Mouse (Mus musculus) embryonic facial prominence, embryonic 15.5 days (tissue): ENCODE results near the gene Klrg2. TPM values are rescaled to one million over a fixed set of nuclear protein-coding genes. Genes with fewer than 3 reads are reported as not detected.
A peak's percentile ranks its signal among the peaks of the same experiment; 100 is the strongest.

Source experiments
- ATAC-seq: fragments of 200-750 bp; cut with Nextera tagmentation; 2 replicates; pipeline ENCODE4 v1.8.0; 2017; ENCODE audit warnings: low read depth, moderate TSS enrichment; ENCODE audit not compliant: insufficient number of reproducible peaks, low FRiP score, low TSS enrichment
- H3K27ac ChIP-seq: fragments of 300-500 bp; sonication (generic); replicated peaks from 2 replicates; pipeline ENCODE4 v1.5.1; 2015; ENCODE audit warnings: mild to moderate bottlenecking, inconsistent platforms
- H3K27me3 ChIP-seq: fragments of 300-500 bp; sonication (generic); 2 replicates; pipeline ENCODE4 v1.6.1; 2015; ENCODE audit warnings: inconsistent platforms
- H3K36me3 ChIP-seq: fragments of 300-500 bp; sonication (generic); 2 replicates; pipeline ENCODE4 v1.6.1; 2015; ENCODE audit warnings: mild to moderate bottlenecking, inconsistent platforms
- H3K4me1 ChIP-seq: fragments of 300-500 bp; sonication (generic); 2 replicates; pipeline ENCODE4 v1.6.1; 2015; ENCODE audit warnings: inconsistent platforms
- H3K4me2 ChIP-seq: fragments of 300-500 bp; sonication (generic); replicated peaks from 2 replicates; pipeline ENCODE4 v1.6.1; 2015; ENCODE audit warnings: mild to moderate bottlenecking, inconsistent platforms
- H3K4me3 ChIP-seq: fragments of 300-500 bp; sonication (generic); replicated peaks from 2 replicates; pipeline ENCODE4 v1.5.1; 2015; ENCODE audit warnings: mild to moderate bottlenecking, inconsistent platforms
- H3K9ac ChIP-seq: fragments of 300-500 bp; sonication (generic); 2 replicates; pipeline ENCODE4 v1.6.1; 2015; ENCODE audit warnings: inconsistent platforms
- H3K9me3 ChIP-seq: fragments of 300-500 bp; sonication (generic); replicated peaks from 2 replicates; pipeline ENCODE4 v1.6.1; 2016; ENCODE audit warnings: inconsistent platforms
- WGBS: fragments of 180-500 bp; shearing (Covaris S2); methylation state at CpG from one replicate; pipeline ENCODE4 v1.1.7; 2015; 5-methylcytosine and 5-hydroxymethylcytosine counted together
- polyA plus RNA-seq: library from polyadenylated mRNA; unstranded; fragments of >200 nt; fragmentation: Nextera tagmentation; extraction: Ambion mirVana; gene quantifications from 2 replicates; pipeline ENCODE4 v1.2.1, GENCODE M21; 2015

Klrg2 gene
- polyA plus RNA-seq, 1 experiment from 2014 or later = 4.0 TPM

GRCm38 (mm10) chr6:38650263-38650937 is 13.4 kb upstream of the Klrg2 start:
- H3K4me1 ChIP-seq = 0 out of 2 replicates have a peak, but pooled peaks cover 3% of the 10 kb centered on the region
- H3K27ac ChIP-seq = no peak overlapping the region
- H3K27me3 ChIP-seq = no peaks in the 10 kb centered on the region
- WGBS = 33% methylated on average over 14 of the region's 14 CpGs
- ATAC-seq = peak; percentile 39; the same call in 1 of the 2 replicates
- H3K4me3 ChIP-seq = no peak overlapping the region
- no peak overlapping the region for H3K4me2 ChIP-seq
- no peaks in the 10 kb centered on the region for H3K36me3 ChIP-seq
- H3K9me3 ChIP-seq = no peaks in the 10 kb centered on the region
- no peak overlapping the region for H3K9ac ChIP-seq

GRCm38 (mm10) chr6:38649545-38649944 is 12.5 kb upstream of the Klrg2 start:
- Histone ChIP-seq H3K9ac (no peak overlapping the region), H3K36me3 (no peaks in the 10 kb centered on the region), H3K27me3 (no peaks in the 10 kb centered on the region), H3K27ac (no peak overlapping the region), H3K4me2 (no peak overlapping the region), H3K9me3 (no peaks in the 10 kb centered on the region), H3K4me1 (0 out of 2 replicates have a peak, but pooled peaks cover 3% of the 10 kb centered on the region), H3K4me3 (no peak overlapping the region)
- WGBS = 72% methylated on average over 3 of the region's 3 CpGs
- ATAC-seq = no peak

- no peak overlapping the region for H3K4me3 ChIP-seq
- no peak overlapping the region for H3K4me2 ChIP-seq
- no peak overlapping the region for H3K9ac ChIP-seq
- peaks cover 28% of the 10 kb centered on the region for H3K27me3 ChIP-seq
- H3K27ac ChIP-seq = no peak overlapping the region
- WGBS = 70% methylated on average over 3 of the region's 3 CpGs
- H3K4me1 ChIP-seq = no peaks in the 10 kb centered on the region
- H3K9me3 ChIP-seq = no peaks in the 10 kb centered on the region
- no peak for ATAC-seq
- H3K36me3 ChIP-seq = no peaks in the 10 kb centered on the region
Measured at GRCm38 (mm10) chr6:38643039-38643438, 6.0 kb upstream of the Klrg2 start.

GRCm38 (mm10) chr6:38642593-38642992 is 5.6 kb upstream of the Klrg2 start:
- H3K4me3 ChIP-seq = no peak overlapping the region
- no peaks in the 10 kb centered on the region for H3K4me1 ChIP-seq
- no peak overlapping the region for H3K4me2 ChIP-seq
- 57% methylated on average over 5 of the region's 5 CpGs for WGBS
- H3K27me3 ChIP-seq = peaks cover 33% of the 10 kb centered on the region
- H3K27ac ChIP-seq = no peak overlapping the region
- H3K9me3 ChIP-seq = no peaks in the 10 kb centered on the region
- no peak for ATAC-seq
- H3K9ac ChIP-seq = no peak overlapping the region
- H3K36me3 ChIP-seq = no peaks in the 10 kb centered on the region

- Histone ChIP-seq H3K4me3 (no peak overlapping the region), H3K27me3 (peaks cover 42% of the 10 kb centered on the region), H3K9me3 (no peaks in the 10 kb centered on the region), H3K27ac (no peak overlapping the region), H3K36me3 (no peaks in the 10 kb centered on the region), H3K9ac (no peak overlapping the region), H3K4me1 (peaks cover 8% of the 10 kb centered on the region), H3K4me2 (no peak overlapping the region)
- 31% methylated on average over 5 of the region's 5 CpGs for WGBS
- no peak for ATAC-seq
Measured at GRCm38 (mm10) chr6:38641645-38642044, 4.6 kb upstream of the Klrg2 start.

- Histone ChIP-seq H3K36me3 (no peaks in the 10 kb centered on the region), H3K9ac (no peak overlapping the region), H3K4me3 (no peak overlapping the region), H3K27ac (no peak overlapping the region), H3K4me1 (peaks cover 13% of the 10 kb centered on the region), H3K27me3 (peaks cover 46% of the 10 kb centered on the region), H3K4me2 (no peak overlapping the region), H3K9me3 (no peaks in the 10 kb centered on the region)
- ATAC-seq = no peak
- 63% methylated on average over 5 of the region's 5 CpGs for WGBS
Measured at GRCm38 (mm10) chr6:38641228-38641627, 4.2 kb upstream of the Klrg2 start.

- ATAC-seq = no peak
- Histone ChIP-seq H3K9me3 (no peaks in the 10 kb centered on the region), H3K36me3 (no peaks in the 10 kb centered on the region), H3K4me3 (no peak overlapping the region), H3K27ac (no peak overlapping the region), H3K9ac (no peak overlapping the region), H3K27me3 (peaks cover 55% of the 10 kb centered on the region), H3K4me2 (no peak overlapping the region), H3K4me1 (peaks cover 21% of the 10 kb centered on the region)
- WGBS = 52% methylated on average over 11 of the region's 11 CpGs
Measured at GRCm38 (mm10) chr6:38640401-38640800, 3.4 kb upstream of the Klrg2 start.

GRCm38 (mm10) chr6:38635941-38636851 is 846 bp downstream of the Klrg2 start:
- peak overlapping the region; percentile 57 for H3K4me3 ChIP-seq
- H3K27ac ChIP-seq = no peak overlapping the region
- peak; percentile 65; the same call in 1 of the 2 replicates for ATAC-seq
- 1% methylated on average over 72 of the region's 72 CpGs for WGBS
- H3K9ac ChIP-seq = peak overlapping the region; percentile 35
- peak overlapping the region; percentile 99 for H3K4me2 ChIP-seq
- H3K9me3 ChIP-seq = no peaks in the 10 kb centered on the region
- H3K36me3 ChIP-seq = no peaks in the 10 kb centered on the region
- peaks cover 72% of the 10 kb centered on the region for H3K27me3 ChIP-seq
- H3K4me1 ChIP-seq = peaks cover 23% of the 10 kb centered on the region

- 80% methylated on average over 8 of the region's 8 CpGs for WGBS
- Histone ChIP-seq H3K4me3 (no peak overlapping the region), H3K9ac (no peak overlapping the region), H3K9me3 (no peaks in the 10 kb centered on the region), H3K27me3 (peaks cover 55% of the 10 kb centered on the region), H3K36me3 (no peaks in the 10 kb centered on the region), H3K4me1 (peaks cover 23% of the 10 kb centered on the region), H3K27ac (no peak overlapping the region), H3K4me2 (no peak overlapping the region)
- ATAC-seq = no peak
Measured at GRCm38 (mm10) chr6:38634461-38634860, 2.6 kb downstream of the Klrg2 start.

- ATAC-seq = no peak
- no peak overlapping the region for H3K9ac ChIP-seq
- peaks cover 23% of the 10 kb centered on the region for H3K4me1 ChIP-seq
- no peaks in the 10 kb centered on the region for H3K9me3 ChIP-seq
- WGBS = 69% methylated on average over 2 of the region's 2 CpGs
- no peaks in the 10 kb centered on the region for H3K36me3 ChIP-seq
- H3K4me2 ChIP-seq = no peak overlapping the region
- no peak overlapping the region for H3K27ac ChIP-seq
- no peak overlapping the region for H3K4me3 ChIP-seq
- H3K27me3 ChIP-seq = peaks cover 41% of the 10 kb centered on the region
Measured at GRCm38 (mm10) chr6:38632826-38633225, 4.2 kb downstream of the Klrg2 start.

- Histone ChIP-seq H3K36me3 (0 out of 2 replicates have a peak, but pooled peaks cover 6% of the 10 kb centered on the region), H3K4me3 (no peak overlapping the region), H3K9me3 (no peaks in the 10 kb centered on the region), H3K27ac (no peak overlapping the region), H3K4me1 (no peaks in the 10 kb centered on the region), H3K9ac (no peak overlapping the region), H3K27me3 (peaks cover 9% of the 10 kb centered on the region), H3K4me2 (no peak overlapping the region)
- WGBS = 94% methylated on average over 1 of the region's 1 CpGs
- no peak for ATAC-seq
Measured at GRCm38 (mm10) chr6:38629556-38629955, 7.5 kb downstream of the Klrg2 start.
